Mouse (Mus musculus) testis, adult 2 months (tissue): ENCODE measurements around the gene S100pbp.

ENCODE experiments used
- CTCF ChIP-seq: fragments of 200-500 bp; IDR thresholded peaks from 2 replicates; pipeline ENCODE4 v1.5.1; 2012; ENCODE audit warnings: low read depth, mild to moderate bottlenecking, inconsistent platforms, low read length, moderate library complexity; ENCODE audit not compliant: control insufficient read depth, insufficient read depth, insufficient replicate concordance
- POLR2A ChIP-seq: fragments of 200-500 bp; IDR thresholded peaks from 2 replicates; pipeline ENCODE4 v1.6.1; 2012; ENCODE audit warnings: low read depth, mild to moderate bottlenecking, inconsistent platforms, low read length, moderate library complexity; ENCODE audit not compliant: control insufficient read depth

DNA sequence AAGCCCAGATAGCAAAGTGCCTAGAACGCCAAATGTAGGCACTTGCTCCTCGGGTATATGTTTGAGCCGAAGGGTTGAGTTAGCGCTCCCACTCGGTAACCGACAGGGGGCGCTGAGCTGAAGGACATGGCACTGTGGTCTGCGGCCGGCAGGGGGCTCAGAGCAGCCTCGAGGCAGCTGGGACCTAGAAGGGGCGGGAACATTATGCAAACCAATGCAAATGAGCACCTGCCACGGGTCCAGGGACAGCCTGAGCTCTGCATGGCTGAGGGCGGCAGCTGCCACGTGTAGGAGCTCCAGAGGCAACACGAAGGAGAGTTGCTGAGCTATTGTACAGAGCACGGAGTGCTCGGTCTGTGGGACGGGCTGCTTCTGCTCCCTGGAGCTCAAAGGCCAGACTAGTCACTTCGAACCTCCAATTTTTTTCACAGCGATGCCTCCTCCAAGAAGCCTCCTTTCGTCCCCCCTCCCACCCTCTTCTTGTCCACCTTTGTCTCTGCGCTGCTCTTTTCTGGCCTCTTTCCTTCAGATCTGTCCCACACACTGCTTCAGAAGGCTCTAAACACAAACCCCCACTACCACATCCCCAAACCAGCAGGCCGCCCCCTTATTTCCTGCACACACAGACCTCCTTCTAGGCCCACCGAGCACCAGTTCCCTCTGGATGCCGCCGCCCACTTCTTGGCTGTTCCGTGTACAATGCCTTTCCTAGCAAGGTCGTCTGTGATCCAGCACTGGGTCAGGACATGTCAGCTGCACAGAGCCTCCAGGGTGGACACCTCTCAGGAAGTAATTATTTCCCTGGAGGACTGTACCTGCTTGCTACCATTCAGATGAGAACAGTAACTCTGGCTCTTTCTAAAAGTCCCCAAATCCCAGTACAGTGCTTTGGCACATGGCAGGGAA lies 76.2 kb downstream of the S100pbp start:
- TF ChIP-seq POLR2A: no peak
- TF ChIP-seq CTCF: peak; percentile 93
